31 mouse cellular contexts compared by ENCODE assay signal in the genomic region with DNA sequence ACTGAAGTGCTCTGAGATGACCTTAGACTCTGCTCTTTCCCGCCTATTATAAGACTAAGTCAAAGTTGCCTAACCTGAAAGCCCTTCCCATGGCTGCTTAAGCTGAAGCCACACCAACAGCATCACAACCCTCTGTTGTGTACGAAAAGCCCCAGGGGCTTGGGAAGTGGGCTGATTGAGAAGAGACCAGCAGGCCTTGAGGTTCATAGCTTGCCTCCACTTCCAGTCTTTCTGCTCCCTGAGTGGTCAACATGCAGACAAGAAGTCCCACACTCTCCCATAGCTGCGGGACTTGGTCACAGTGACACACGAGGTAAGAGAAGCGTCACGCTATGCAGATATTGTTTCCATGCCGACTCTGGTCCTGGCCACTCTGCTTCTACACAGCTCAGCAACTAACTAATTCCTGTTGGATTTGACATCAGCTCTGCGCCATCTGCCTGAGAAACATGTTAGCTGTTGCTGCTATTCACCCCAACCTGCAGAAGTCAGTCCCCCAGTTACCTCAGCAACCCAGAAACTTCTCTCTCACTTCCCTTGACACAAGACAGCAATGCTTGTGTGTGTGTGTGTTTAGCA.
DNase-seq lines count a peak whose midpoint lies in the region; ATAC-seq and TF ChIP-seq lines count a peak whose summit lies in the region.
"Had no signal": no experiment of that assay in that cellular context is flagged by ENCODE, and none has a peak within 500 bp of the region (broad histone marks: within the 10 kb centered on the region; RNA-seq: fewer than 3 reads in every experiment).

No protein-coding gene starts in this region.

- no peaks in the 10 kb centered on the region for H3K9me3 ChIP-seq in heart, embryonic 11.5 days (replicated peaks; ENCODE audit: control insufficient read depth, low read length)
- H3K9me3 ChIP-seq in neural tube, embryonic 15.5 days (replicated peaks), result no peaks in the 10 kb centered on the region
- H3K9me3 ChIP-seq: embryonic facial prominence, embryonic 15.5 days; forebrain, embryonic 15.5 days; heart, embryonic 12.5 days; liver, embryonic 12.5 days; midbrain, embryonic 15.5 days; neural tube, embryonic 13.5 days had no signal

- no peak overlapping the region for H3K4me2 ChIP-seq in heart, embryonic 11.5 days
- no peak overlapping the region for H3K4me2 ChIP-seq in neural tube, embryonic 15.5 days
- H3K4me2 ChIP-seq: embryonic facial prominence, embryonic 15.5 days; forebrain, embryonic 15.5 days; heart, embryonic 12.5 days; hindbrain, embryonic 14.5 days; liver, embryonic 12.5 days; midbrain, embryonic 15.5 days; neural tube, embryonic 13.5 days had no signal

- TF ChIP-seq CTCF in layer of hippocampus, adult 2 months (conservative IDR thresholded peaks at IDR 0.05), result peak; percentile 22; the same call in 1 of the 2 replicates

- no peak overlapping the region for H3K4me3 ChIP-seq in heart, embryonic 11.5 days (ENCODE audit: low read depth, low read length)
- no peak overlapping the region for H3K4me3 ChIP-seq in layer of hippocampus, adult 2 months
- H3K4me3 ChIP-seq in neural tube, embryonic 15.5 days (replicated peaks), result no peak overlapping the region
- H3K4me3 ChIP-seq: embryonic facial prominence, embryonic 15.5 days; forebrain, embryonic 15.5 days; heart, embryonic 12.5 days; liver, embryonic 12.5 days; midbrain, embryonic 15.5 days; myocyte; neural tube, embryonic 13.5 days had no signal

- DNase-seq in heart, adult 11 months, result peak; percentile 76
- peak in 1 of 2 experiments; percentile 50 for DNase-seq in layer of hippocampus, adult 2 months (ENCODE audit: low spot score in 2 of 2)
- no peak for DNase-seq in layer of hippocampus, postnatal 25 days (ENCODE audit: extremely low spot score in 1 of 2, low spot score in 1 of 2)
- DNase-seq in neural tube, embryonic 10.5 days (ENCODE audit: extremely low spot score, low spot score), result no peak
- DNase-seq in ovary, postnatal 36 days (ENCODE audit: low spot score), result no peak
- DNase-seq: adrenal gland, postnatal 14 days; cerebellum, adult 11-12 months; cerebellum, postnatal 14 days; heart, postnatal 4 days; kidney, adult 8-10 months; kidney, postnatal 4 days; left cerebral cortex, postnatal 4 days; liver, postnatal 0 days; lung, postnatal 36 days; retina, postnatal 1 day; right cerebral cortex, postnatal 25 days; spleen, adult 18-20 months; thymus, postnatal 14 days had no signal

- no peak overlapping the region for H3K9ac ChIP-seq in heart, embryonic 11.5 days (ENCODE audit: low read depth, low read length)
- H3K9ac ChIP-seq in neural tube, embryonic 15.5 days (replicated peaks), result no peak overlapping the region
- H3K9ac ChIP-seq: embryonic facial prominence, embryonic 15.5 days; forebrain, embryonic 15.5 days; heart, embryonic 12.5 days; hindbrain, embryonic 14.5 days; liver, embryonic 12.5 days; liver, postnatal 0 days; midbrain, embryonic 15.5 days; neural tube, embryonic 13.5 days had no signal

- H3K36me3 ChIP-seq in heart, embryonic 11.5 days (ENCODE audit: control insufficient read depth, insufficient read depth, low read length), result no peaks in the 10 kb centered on the region
- H3K36me3 ChIP-seq in neural tube, embryonic 15.5 days, result no peaks in the 10 kb centered on the region
- H3K36me3 ChIP-seq: embryonic facial prominence, embryonic 15.5 days; forebrain, embryonic 15.5 days; liver, embryonic 12.5 days; midbrain, embryonic 15.5 days; neural tube, embryonic 13.5 days had no signal

- ATAC-seq in heart, embryonic 11.5 days (replicated peaks; ENCODE audit: insufficient number of reproducible peaks, low FRiP score, low TSS enrichment), result no peak
- 0 out of 2 replicates have a peak, but pooled peaks have one; percentile 26 for ATAC-seq in neural tube, embryonic 15.5 days (ENCODE audit: low FRiP score)
- ATAC-seq: CD4-positive, CD25-positive, alpha-beta regulatory T cell, adult 4 months; forebrain, embryonic 15.5 days; inflammation-experienced regulatory T-cells, adult 6 months; liver, embryonic 12.5 days; liver, postnatal 0 days; midbrain, embryonic 15.5 days had no signal

- H3K27me3 ChIP-seq in heart, embryonic 11.5 days (ENCODE audit: control insufficient read depth, insufficient read depth, low read length), result no peaks in the 10 kb centered on the region
- no peaks in the 10 kb centered on the region for H3K27me3 ChIP-seq in neural tube, embryonic 15.5 days (replicated peaks)
- H3K27me3 ChIP-seq: embryonic facial prominence, embryonic 15.5 days; forebrain, embryonic 15.5 days; heart, embryonic 12.5 days; liver, embryonic 12.5 days; midbrain, embryonic 15.5 days; neural tube, embryonic 13.5 days had no signal

- H3K4me1 ChIP-seq in heart, embryonic 11.5 days (ENCODE audit: control insufficient read depth, insufficient read depth, low read length), result peaks cover 2% of the 10 kb centered on the region; the same call in 1 of the 2 replicates
- peaks cover 6% of the 10 kb centered on the region; the same call in 1 of the 2 replicates for H3K4me1 ChIP-seq in neural tube, embryonic 15.5 days
- H3K4me1 ChIP-seq: forebrain, embryonic 15.5 days; liver, embryonic 12.5 days; midbrain, embryonic 15.5 days had no signal

- WGBS in heart, embryonic 11.5 days (ENCODE audit: insufficient replicate concordance), result 81% methylated on average over 8 of the region's 8 CpGs
- WGBS in neural tube, embryonic 15.5 days, result 79% methylated on average over 8 of the region's 8 CpGs

- no peak overlapping the region for H3K27ac ChIP-seq in heart, embryonic 11.5 days (ENCODE audit: low read depth, low read length)
- H3K27ac ChIP-seq in layer of hippocampus, adult 2 months, result peak overlapping the region; percentile 84
- no peak overlapping the region for H3K27ac ChIP-seq in neural tube, embryonic 15.5 days (replicated peaks)
- H3K27ac ChIP-seq: embryonic facial prominence, embryonic 15.5 days; forebrain, embryonic 15.5 days; hindbrain, embryonic 14.5 days; kidney, postnatal 0 days; liver, embryonic 12.5 days; midbrain, embryonic 15.5 days; neural tube, embryonic 13.5 days had no signal
